Mouse (Mus musculus) midbrain, embryonic 14.5 days (tissue): ENCODE measurements around the gene Iscu. TPM values are rescaled to one million over a fixed set of nuclear protein-coding genes. Genes with fewer than 3 reads are reported as not detected.

Experiments used
- ATAC-seq: fragments of 200-750 bp; cut with Nextera tagmentation; 2 replicates; pipeline ENCODE4 v1.8.0; 2017; ENCODE audit warnings: moderate number of reproducible peaks, moderate library complexity; ENCODE audit not compliant: low FRiP score, low TSS enrichment
- DNase-seq: peaks from one replicate; pipeline ENCODE4 v3.0.0-alpha.2; 2015
- H3K27ac ChIP-seq: fragments of 300-500 bp; sonication (generic); replicated peaks from 2 replicates; pipeline ENCODE4 v1.5.1; 2014; ENCODE audit warnings: mild to moderate bottlenecking, low read depth, low read length, moderate library complexity
- H3K27me3 ChIP-seq: fragments of 300-500 bp; sonication (generic); 2 replicates; pipeline ENCODE4 v1.6.1; 2014; ENCODE audit warnings: low read length, control low read depth, mixed read lengths; ENCODE audit not compliant: control insufficient read depth, insufficient read depth
- H3K36me3 ChIP-seq: fragments of 300-500 bp; sonication (generic); 2 replicates; pipeline ENCODE4 v1.6.1; 2014; ENCODE audit warnings: low read length, control low read depth; ENCODE audit not compliant: control insufficient read depth, insufficient read depth
- H3K4me1 ChIP-seq: fragments of 300-500 bp; sonication (generic); 2 replicates; pipeline ENCODE4 v1.6.1; 2014; ENCODE audit warnings: mild to moderate bottlenecking, antibody characterized with exemption, low read length, control low read depth; ENCODE audit not compliant: control insufficient read depth, insufficient read depth
- H3K4me2 ChIP-seq: fragments of 300-500 bp; sonication (generic); 2 replicates; pipeline ENCODE4 v1.6.1; 2014; ENCODE audit warnings: mild to moderate bottlenecking, low read length, moderate library complexity
- H3K4me3 ChIP-seq: fragments of 300-500 bp; sonication (generic); replicated peaks from 2 replicates; pipeline ENCODE4 v1.5.1; 2014; ENCODE audit warnings: low read depth, low read length
- H3K9ac ChIP-seq: fragments of 300-500 bp; sonication (generic); replicated peaks from 2 replicates; pipeline ENCODE4 v1.6.1; 2014; ENCODE audit warnings: mild to moderate bottlenecking, low read length, moderate library complexity
- H3K9me3 ChIP-seq: fragments of 300-500 bp; sonication (generic); 2 replicates; pipeline ENCODE4 v1.6.1; 2016; ENCODE audit warnings: low read length, control low read depth, mixed read lengths; ENCODE audit not compliant: control insufficient read depth
- WGBS: fragments of 180-500 bp; shearing (Covaris S2); extraction: QIAGEN DNeasy Blood & Tissue Kit; methylation state at CpG from one replicate; pipeline ENCODE4 v1.1.7; 2014; 5-methylcytosine and 5-hydroxymethylcytosine counted together
- polyA plus RNA-seq: library from polyadenylated mRNA; unstranded; fragments of >200 nt; fragmentation: Nextera tagmentation; extraction: Ambion mirVana; gene quantifications from 2 replicates; pipeline ENCODE4 v1.2.1, GENCODE M21; 2014

Gene Iscu
- polyA plus RNA-seq, 1 experiment from 2014 or later, result 87.6 TPM

- H3K9me3 ChIP-seq, result no peaks in the 10 kb centered on the region
- H3K4me2 ChIP-seq, result no peak overlapping the region
- DNase-seq (no peak), ATAC-seq (no peak)
- H3K27ac ChIP-seq, result no peak overlapping the region
- H3K27me3 ChIP-seq, result no peaks in the 10 kb centered on the region
- no peak overlapping the region for H3K9ac ChIP-seq
- H3K4me3 ChIP-seq, result no peak overlapping the region
- WGBS, result 59% methylated on average over 7 of the region's 7 CpGs
- H3K36me3 ChIP-seq, result no peaks in the 10 kb centered on the region
- no peaks in the 10 kb centered on the region for H3K4me1 ChIP-seq
Measured at GRCm38 (mm10) chr5:113789075-113789788, 16.7 kb downstream of the Iscu start.

- ATAC-seq, result no peak
- DNase-seq, result no peak
- WGBS, result 81% methylated on average over 11 of the region's 11 CpGs
Measured at GRCm38 (mm10) chr5:113790453-113791196, 18.1 kb downstream of the Iscu start.

GRCm38 (mm10) chr5:113791197-113792095 is 18.9 kb downstream of the Iscu start:
- H3K9ac ChIP-seq, result no peak overlapping the region
- H3K27me3 ChIP-seq, result no peaks in the 10 kb centered on the region
- no peaks in the 10 kb centered on the region for H3K4me1 ChIP-seq
- no peak overlapping the region for H3K4me2 ChIP-seq
- H3K36me3 ChIP-seq, result no peaks in the 10 kb centered on the region
- H3K4me3 ChIP-seq, result no peak overlapping the region
- ATAC-seq (no peak), DNase-seq (no peak)
- no peaks in the 10 kb centered on the region for H3K9me3 ChIP-seq
- WGBS, result 84% methylated on average over 16 of the region's 16 CpGs
- no peak overlapping the region for H3K27ac ChIP-seq

More at GRCm38 (mm10) chr5:113790453-113791196, 18.1 kb downstream of the Iscu start:
- Histone ChIP-seq H3K9ac (no peak overlapping the region), H3K36me3 (no peaks in the 10 kb centered on the region), H3K27me3 (no peaks in the 10 kb centered on the region), H3K4me1 (no peaks in the 10 kb centered on the region), H3K4me2 (no peak overlapping the region), H3K9me3 (no peaks in the 10 kb centered on the region), H3K27ac (no peak overlapping the region), H3K4me3 (no peak overlapping the region)

- DNase-seq, result no peak
- no peak overlapping the region for H3K4me2 ChIP-seq
- no peak for ATAC-seq
Measured at GRCm38 (mm10) chr5:113796401-113797148, 24.0 kb downstream of the Iscu start.

GRCm38 (mm10) chr5:113797149-113797882 is 24.8 kb downstream of the Iscu start:
- Histone ChIP-seq H3K9ac (no peak overlapping the region), H3K4me3 (no peak overlapping the region), H3K27me3 (no peaks in the 10 kb centered on the region), H3K36me3 (no peaks in the 10 kb centered on the region), H3K9me3 (no peaks in the 10 kb centered on the region), H3K27ac (no peak overlapping the region), H3K4me1 (0 out of 2 replicates have a peak, but pooled peaks cover 10% of the 10 kb centered on the region), H3K4me2 (no peak overlapping the region)
- ATAC-seq (no peak), DNase-seq (no peak)
- 12% methylated on average over 19 of the region's 19 CpGs for WGBS

More at GRCm38 (mm10) chr5:113796401-113797148, 24.0 kb downstream of the Iscu start:
- Histone ChIP-seq H3K27me3 (no peaks in the 10 kb centered on the region), H3K36me3 (no peaks in the 10 kb centered on the region), H3K9ac (no peak overlapping the region), H3K4me1 (0 out of 2 replicates have a peak, but pooled peaks cover 10% of the 10 kb centered on the region), H3K27ac (no peak overlapping the region), H3K4me3 (no peak overlapping the region), H3K9me3 (no peaks in the 10 kb centered on the region)
- WGBS, result 8% methylated on average over 13 of the region's 13 CpGs

GRCm38 (mm10) chr5:113798525-113798924 is 26.0 kb downstream of the Iscu start:
- WGBS, result 85% methylated on average over 9 of the region's 9 CpGs
- DNase-seq, result no peak
- H3K4me2 ChIP-seq, result no peak overlapping the region
- H3K27me3 ChIP-seq, result no peaks in the 10 kb centered on the region
- no peak overlapping the region for H3K4me3 ChIP-seq
- no peaks in the 10 kb centered on the region for H3K9me3 ChIP-seq
- no peak for ATAC-seq
- H3K27ac ChIP-seq, result no peak overlapping the region
- 0 out of 2 replicates have a peak, but pooled peaks cover 10% of the 10 kb centered on the region for H3K4me1 ChIP-seq
- no peaks in the 10 kb centered on the region for H3K36me3 ChIP-seq
- no peak overlapping the region for H3K9ac ChIP-seq

GRCm38 (mm10) chr5:113799691-113800090 is 27.1 kb downstream of the Iscu start:
- H3K27me3 ChIP-seq, result no peaks in the 10 kb centered on the region
- H3K36me3 ChIP-seq, result no peaks in the 10 kb centered on the region
- no peaks in the 10 kb centered on the region for H3K9me3 ChIP-seq
- no peak overlapping the region for H3K4me3 ChIP-seq
- no peak overlapping the region for H3K4me2 ChIP-seq
- no peak overlapping the region for H3K9ac ChIP-seq
- ATAC-seq (no peak), DNase-seq (no peak)
- 52% methylated on average over 5 of the region's 5 CpGs for WGBS
- 0 out of 2 replicates have a peak, but pooled peaks cover 10% of the 10 kb centered on the region for H3K4me1 ChIP-seq
- H3K27ac ChIP-seq, result no peak overlapping the region
